8 mouse cellular contexts compared by ENCODE assay signal in the genomic region with DNA sequence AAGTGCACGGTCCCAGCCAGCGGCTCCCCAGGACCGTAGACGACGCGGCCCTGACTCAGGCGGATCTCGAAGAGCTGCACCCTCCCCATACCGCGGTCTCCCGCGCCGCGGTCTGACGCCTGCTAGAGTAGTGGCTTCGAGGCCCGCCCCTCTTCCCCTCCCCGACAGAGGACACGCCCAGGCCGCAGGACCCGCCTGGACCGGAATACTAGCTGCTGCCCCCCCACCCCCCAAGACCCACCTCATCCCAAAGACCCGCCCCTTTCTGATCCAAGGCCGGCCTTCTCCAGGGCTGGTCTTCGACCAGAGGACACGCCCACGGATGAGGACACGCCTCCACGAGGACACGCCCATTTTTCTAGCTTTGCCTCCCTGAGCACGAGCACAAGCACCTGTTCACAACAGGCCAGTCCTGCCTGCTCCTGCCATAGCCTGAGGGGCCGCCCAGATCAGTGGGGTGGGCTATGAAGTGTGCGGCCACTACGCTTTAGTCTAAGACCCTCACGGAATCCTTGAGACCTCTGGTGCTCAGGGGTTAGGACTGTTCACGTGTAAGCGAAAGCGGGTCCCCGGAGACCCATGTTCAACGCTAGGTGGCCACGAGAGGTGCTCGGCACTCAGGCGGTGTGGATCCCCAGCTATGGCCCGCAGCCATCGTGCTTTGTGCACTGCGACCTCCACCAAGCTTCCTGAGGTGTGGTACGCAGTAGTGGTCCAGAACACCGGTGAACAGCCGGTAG. TPM values are rescaled to one million over a fixed set of nuclear protein-coding genes. Genes with fewer than 3 reads are reported as not detected.
A peak's percentile ranks its signal among the peaks of the same experiment; 100 is the strongest.
DNase-seq lines count a peak whose midpoint lies in the region; ATAC-seq lines count a peak whose summit lies in the region.

A gene (minus strand): TSS at position 196 of the 740 bp plus-strand sequence.

- ATAC-seq in CD4-positive, CD25-positive, alpha-beta regulatory T cell, adult 4 months, result peak; percentile 82
- ATAC-seq in heart, embryonic 14.5 days (ENCODE audit: insufficient number of reproducible peaks, insufficient read depth, low FRiP score, low read depth), result peak; percentile 94
- peak; percentile 91 for ATAC-seq in liver, embryonic 13.5 days (ENCODE audit: low read depth)
- peak; percentile 95 for ATAC-seq in stomach, embryonic 16.5 days (ENCODE audit: insufficient read depth, low FRiP score)

- no peaks in the 10 kb centered on the region for H3K36me3 ChIP-seq in heart, embryonic 14.5 days (ENCODE audit: control insufficient read depth, insufficient read depth, low read length)
- H3K36me3 ChIP-seq in liver, embryonic 13.5 days, result no peaks in the 10 kb centered on the region
- no peaks in the 10 kb centered on the region for H3K36me3 ChIP-seq in stomach, embryonic 16.5 days (ENCODE audit: control insufficient read depth, insufficient read depth, low read length)

- H3K9me3 ChIP-seq in heart, embryonic 14.5 days (ENCODE audit: control insufficient read depth, low read length), result no peaks in the 10 kb centered on the region
- H3K9me3 ChIP-seq in liver, embryonic 13.5 days (replicated peaks), result no peaks in the 10 kb centered on the region
- no peaks in the 10 kb centered on the region for H3K9me3 ChIP-seq in stomach, embryonic 16.5 days (replicated peaks; ENCODE audit: control insufficient read depth, low read length)

- peak within 1 kb of the TSS; percentile 84 for H3K9ac ChIP-seq in heart, embryonic 14.5 days (ENCODE audit: low read length)
- peak within 1 kb of the TSS; percentile 86 for H3K9ac ChIP-seq in liver, embryonic 13.5 days
- H3K9ac ChIP-seq in stomach, embryonic 16.5 days (ENCODE audit: low read length), result peak within 1 kb of the TSS; percentile 89

- peak; percentile 85 for DNase-seq in c-Kit-negative CD71-positive TER-119-positive erythroid progenitor cells, embryonic 14.5 days (ENCODE audit: low read depth, low spot score)
- DNase-seq in fibroblast of lung, adult 2 months (ENCODE audit: low read depth), result peak; percentile 81
- DNase-seq in kidney, postnatal 14 days, result peak; percentile 96
- DNase-seq in liver, embryonic 13.5 days, result peak; percentile 93
- DNase-seq in neural tube, embryonic 10.5 days (ENCODE audit: extremely low spot score, low spot score), result peak; percentile 90

- peak within 1 kb of the TSS in 1 of 2 experiments; percentile 28; a peak in 2 of 4 replicates for H3K27ac ChIP-seq in heart, embryonic 14.5 days (replicated peaks in 1 of 2; ENCODE audit: control insufficient read depth in 1 of 2, insufficient read depth in 1 of 2, low read depth in 2 of 2, low read length in 2 of 2)
- peak within 1 kb of the TSS; percentile 85 for H3K27ac ChIP-seq in liver, embryonic 13.5 days
- H3K27ac ChIP-seq in stomach, embryonic 16.5 days (ENCODE audit: low read length), result peak within 1 kb of the TSS; percentile 97

- H3K27me3 ChIP-seq in heart, embryonic 14.5 days (ENCODE audit: control insufficient read depth, insufficient read depth, low read length), result no peaks in the 10 kb centered on the region
- H3K27me3 ChIP-seq in liver, embryonic 13.5 days, result no peaks in the 10 kb centered on the region; the same call in 1 of the 2 replicates
- H3K27me3 ChIP-seq in stomach, embryonic 16.5 days (ENCODE audit: control insufficient read depth, insufficient read depth, low read length), result no peaks in the 10 kb centered on the region

- peaks cover 0 to 7% of the 10 kb centered on the region in 2 experiments; a peak in 2 of 4 replicates for H3K4me1 ChIP-seq in heart, embryonic 14.5 days (ENCODE audit: control insufficient read depth in 2 of 2, insufficient read depth in 2 of 2, low read length in 2 of 2)
- H3K4me1 ChIP-seq in liver, embryonic 13.5 days (replicated peaks), result peaks cover 25% of the 10 kb centered on the region
- H3K4me1 ChIP-seq in stomach, embryonic 16.5 days (ENCODE audit: control insufficient read depth, insufficient read depth, low read length), result peaks cover 12% of the 10 kb centered on the region

- peak within 1 kb of the TSS; percentile 51 to 77 for H3K4me3 ChIP-seq in heart, embryonic 14.5 days (ENCODE audit: control insufficient read depth in 1 of 2, insufficient read depth in 1 of 2, low read depth in 1 of 2, low read length in 2 of 2)
- peak within 1 kb of the TSS; percentile 78 for H3K4me3 ChIP-seq in liver, embryonic 13.5 days (replicated peaks)
- H3K4me3 ChIP-seq in stomach, embryonic 16.5 days (replicated peaks; ENCODE audit: low read length), result peak within 1 kb of the TSS; percentile 87

- under 1% methylated on average over 46 of the region's 49 CpGs for WGBS in heart, embryonic 14.5 days
- WGBS in liver, embryonic 13.5 days (ENCODE audit: insufficient replicate concordance), result under 1% methylated on average over 48 of the region's 49 CpGs
- under 1% methylated on average over 46 of the region's 49 CpGs for WGBS in stomach, embryonic 16.5 days

- H3K4me2 ChIP-seq in heart, embryonic 14.5 days (ENCODE audit: low read length), result peak within 1 kb of the TSS; percentile 99
- peak within 1 kb of the TSS; percentile 98 for H3K4me2 ChIP-seq in liver, embryonic 13.5 days
- peak within 1 kb of the TSS; percentile 98 for H3K4me2 ChIP-seq in stomach, embryonic 16.5 days (ENCODE audit: low read depth, low read length)

RNA-seq across cellular contexts. Expression of the gene that starts here (rescaled TPM):
- 100 to 1,000 TPM; 223 to 311 TPM for polyA plus RNA-seq in CD4-positive, CD25-positive, alpha-beta regulatory T cell, adult 4 months (2017; shearing (Covaris generic))
- polyA plus RNA-seq in heart, embryonic 14.5 days (2014; fragmentation: Nextera tagmentation; extraction: Ambion mirVana), result 11.9 and 13.8 TPM in 2 replicates
- 16.6 and 16.8 TPM in 2 replicates for polyA plus RNA-seq in liver, embryonic 13.5 days (2015; fragmentation: Nextera tagmentation; extraction: Ambion mirVana)
- 105 and 120 TPM in 2 replicates for polyA plus RNA-seq in stomach, embryonic 16.5 days (2015; fragmentation: Nextera tagmentation; extraction: Ambion mirVana)
